In genomic region chr10:60814444-60815057, GRCm38 (mm10) we compare ENCODE assay signal across 8 mouse cellular contexts. TPM values are rescaled to one million over a fixed set of nuclear protein-coding genes. Genes with fewer than 3 reads are reported as not detected.
DNase-seq lines count a peak whose midpoint lies in the region; ATAC-seq lines count a peak whose summit lies in the region.

No protein-coding gene starts in this region.

- peaks cover 97% of the 10 kb centered on the region for H3K4me1 ChIP-seq in kidney, embryonic 15.5 days
- H3K4me1 ChIP-seq in hindbrain, embryonic 13.5 days (replicated peaks): peaks cover 54% of the 10 kb centered on the region
- H3K4me1 ChIP-seq in midbrain, embryonic 16.5 days (ENCODE audit: control insufficient read depth, insufficient read depth, low read length): peaks cover 32% of the 10 kb centered on the region

- H3K9me3 ChIP-seq in kidney, embryonic 15.5 days (replicated peaks): no peaks in the 10 kb centered on the region
- H3K9me3 ChIP-seq in hindbrain, embryonic 13.5 days: no peaks in the 10 kb centered on the region
- no peaks in the 10 kb centered on the region for H3K9me3 ChIP-seq in midbrain, embryonic 16.5 days (replicated peaks; ENCODE audit: control insufficient read depth, low read length, poor library complexity, severe bottlenecking)

- H3K9ac ChIP-seq in kidney, embryonic 15.5 days: no peak overlapping the region
- no peak overlapping the region for H3K9ac ChIP-seq in hindbrain, embryonic 13.5 days
- no peak overlapping the region; the same call in 1 of the 2 replicates for H3K9ac ChIP-seq in midbrain, embryonic 16.5 days (ENCODE audit: low read depth, low read length)

- 0 out of 2 replicates have a peak, but pooled peaks cover 3% of the 10 kb centered on the region for H3K27me3 ChIP-seq in kidney, embryonic 15.5 days
- H3K27me3 ChIP-seq in hindbrain, embryonic 13.5 days: peaks cover 56% of the 10 kb centered on the region
- H3K27me3 ChIP-seq in midbrain, embryonic 16.5 days (ENCODE audit: control insufficient read depth, insufficient read depth, low read depth, low read length): no peaks in the 10 kb centered on the region

- peak overlapping the region; percentile 92 for H3K27ac ChIP-seq in kidney, embryonic 15.5 days
- H3K27ac ChIP-seq in hindbrain, embryonic 13.5 days: no peak overlapping the region
- no peak overlapping the region for H3K27ac ChIP-seq in midbrain, embryonic 16.5 days (ENCODE audit: low read length)

- no peak for DNase-seq in kidney, postnatal 25 days
- DNase-seq in adipocyte (ENCODE audit: low spot score): peak; percentile 51
- DNase-seq in left cerebral cortex, postnatal 25 days (ENCODE audit: low spot score in 2 of 2): no peak
- DNase-seq in cerebellum, adult 9-10 months: no peak

- ATAC-seq in kidney, embryonic 15.5 days (replicated peaks; ENCODE audit: low FRiP score): peak; percentile 26
- 0 out of 2 replicates have a peak, but pooled peaks have one; percentile 19 for ATAC-seq in hindbrain, embryonic 13.5 days (ENCODE audit: low FRiP score)
- ATAC-seq in midbrain, embryonic 16.5 days: 0 out of 2 replicates have a peak, but pooled peaks have one; percentile 29
- ATAC-seq in activated CD4-positive, CD25-positive, alpha-beta regulatory T cell, adult 4 months: no peak

- no peaks in the 10 kb centered on the region for H3K36me3 ChIP-seq in kidney, embryonic 15.5 days
- H3K36me3 ChIP-seq in hindbrain, embryonic 13.5 days: no peaks in the 10 kb centered on the region
- H3K36me3 ChIP-seq in midbrain, embryonic 16.5 days (ENCODE audit: control insufficient read depth, insufficient read depth, low read length): no peaks in the 10 kb centered on the region

- 17% methylated on average over 10 of the region's 10 CpGs for WGBS in kidney, embryonic 15.5 days
- 10% methylated on average over 10 of the region's 10 CpGs for WGBS in hindbrain, embryonic 13.5 days
- WGBS in midbrain, embryonic 16.5 days: 16% methylated on average over 10 of the region's 10 CpGs

- intact Hi-C loops in left cerebral cortex, postnatal 25 days (cut with DNase I): no loop called here

- peak overlapping the region; percentile 35 for H3K4me2 ChIP-seq in kidney, embryonic 15.5 days
- no peak overlapping the region for H3K4me2 ChIP-seq in hindbrain, embryonic 13.5 days
- no peak overlapping the region for H3K4me2 ChIP-seq in midbrain, embryonic 16.5 days (ENCODE audit: low read length)

- H3K4me3 ChIP-seq in kidney, embryonic 15.5 days (replicated peaks): no peak overlapping the region
- no peak overlapping the region for H3K4me3 ChIP-seq in hindbrain, embryonic 13.5 days
- no peak overlapping the region for H3K4me3 ChIP-seq in midbrain, embryonic 16.5 days (ENCODE audit: low read depth, low read length)

RNA-seq across cellular contexts. Expression of gene Unc5b, which starts 16.8 kb away (rescaled TPM):
- polyA plus RNA-seq in kidney, embryonic 15.5 days (2015; fragmentation: Nextera tagmentation; extraction: Ambion mirVana): 9.2 and 10.0 TPM in 2 replicates
- polyA plus RNA-seq in hindbrain, embryonic 13.5 days (2015; fragmentation: Nextera tagmentation; extraction: Ambion mirVana): 2.5 and 3.3 TPM in 2 replicates
- polyA plus RNA-seq in midbrain, embryonic 16.5 days (2015; fragmentation: Nextera tagmentation; extraction: Ambion mirVana): 2.0 and 2.4 TPM in 2 replicates
- total RNA-seq in left cerebral cortex, postnatal 25 days (2021): 10 to 100 TPM; 10.1 to 10.8 TPM
- not detected for polyA plus RNA-seq in activated CD4-positive, CD25-positive, alpha-beta regulatory T cell, adult 4 months (2017; shearing (Covaris generic))
